Mouse (Mus musculus): ENCODE results near the gene Zp3r. TPM values are rescaled to one million over a fixed set of nuclear protein-coding genes. Genes with fewer than 3 reads are reported as not detected.
"Not testable (repeated sequence)": the region's sequence is repeated elsewhere in the genome, so short reads cannot be mapped to it uniquely, and the experiment has no call there.

The Zp3r gene
- not detected in 2 replicates for total RNA-seq (2014; fragmentation: Nextera tagmentation)
- total RNA-seq (2017): not detected in 2 replicates

- ATAC-seq (replicated peaks; ENCODE audit: poor library complexity, severe bottlenecking): no peak
Measured at GRCm38 (mm10) chr1:130629521-130629920, at the start of gene Zp3r. TSS of gene Zp3r (minus strand) at chr1:130629621.

GRCm38 (mm10) chr1:130678551-130678950, 49.1 kb upstream of the Zp3r start:
- ATAC-seq (replicated peaks; ENCODE audit: poor library complexity, severe bottlenecking): no peak

- ATAC-seq (replicated peaks; ENCODE audit: poor library complexity, severe bottlenecking): not testable (repeated sequence)
Measured at GRCm38 (mm10) chr1:130663576-130663975, 34.2 kb upstream of the Zp3r start.

GRCm38 (mm10) chr1:130661454-130661853, 32.0 kb upstream of the Zp3r start, which contains the start of gene C4bp:
TSS of gene C4bp (minus strand) at chr1:130661632.
- ATAC-seq (replicated peaks; ENCODE audit: poor library complexity, severe bottlenecking): no peak

GRCm38 (mm10) chr1:130659641-130660040, 30.2 kb upstream of the Zp3r start:
- ATAC-seq (replicated peaks; ENCODE audit: poor library complexity, severe bottlenecking): not testable (repeated sequence)

GRCm38 (mm10) chr1:130644103-130644502, 14.7 kb upstream of the Zp3r start:
- ATAC-seq (replicated peaks; ENCODE audit: poor library complexity, severe bottlenecking): no peak

- no peak for ATAC-seq (replicated peaks; ENCODE audit: poor library complexity, severe bottlenecking)
Measured at GRCm38 (mm10) chr1:130640967-130641366, 11.5 kb upstream of the Zp3r start.

- ATAC-seq (replicated peaks; ENCODE audit: poor library complexity, severe bottlenecking): peak; percentile 97
Measured at GRCm38 (mm10) chr1:130633761-130634410, 4.5 kb upstream of the Zp3r start.

- no peak for ATAC-seq (replicated peaks; ENCODE audit: poor library complexity, severe bottlenecking)
Measured at GRCm38 (mm10) chr1:130633316-130633715, 3.9 kb upstream of the Zp3r start.

GRCm38 (mm10) chr1:130596291-130596690, 33.1 kb downstream of the Zp3r start:
- no peak for ATAC-seq (replicated peaks; ENCODE audit: poor library complexity, severe bottlenecking)

- no peak for ATAC-seq (replicated peaks; ENCODE audit: poor library complexity, severe bottlenecking)
Measured at GRCm38 (mm10) chr1:130588659-130589058, 40.8 kb downstream of the Zp3r start.

- ATAC-seq (replicated peaks; ENCODE audit: poor library complexity, severe bottlenecking): no peak
Measured at GRCm38 (mm10) chr1:130576389-130576788, 53.0 kb downstream of the Zp3r start.

- no peak for ATAC-seq (replicated peaks; ENCODE audit: poor library complexity, severe bottlenecking)
Measured at GRCm38 (mm10) chr1:130575962-130576361, 53.5 kb downstream of the Zp3r start.

- peak; percentile 47 for ATAC-seq (replicated peaks; ENCODE audit: poor library complexity, severe bottlenecking)
Measured at GRCm38 (mm10) chr1:130551407-130552249, 77.8 kb downstream of the Zp3r start.

GRCm38 (mm10) chr1:130550242-130551167, 78.9 kb downstream of the Zp3r start:
- ATAC-seq (replicated peaks; ENCODE audit: poor library complexity, severe bottlenecking): peak; percentile 43

GRCm38 (mm10) chr1:130549698-130550097, 79.7 kb downstream of the Zp3r start:
- ATAC-seq (replicated peaks; ENCODE audit: poor library complexity, severe bottlenecking): peak; percentile 38

GRCm38 (mm10) chr1:130549160-130549559, 80.3 kb downstream of the Zp3r start:
- ATAC-seq (replicated peaks; ENCODE audit: poor library complexity, severe bottlenecking): peak; percentile 45

- peak; percentile 55 for ATAC-seq (replicated peaks; ENCODE audit: poor library complexity, severe bottlenecking)
Measured at GRCm38 (mm10) chr1:130547674-130548429, 81.6 kb downstream of the Zp3r start.
